8 mouse cellular contexts compared by ENCODE assay signal in genomic region chr13:112001155-112002025, GRCm38 (mm10).
DNase-seq lines count a peak whose midpoint lies in the region; ATAC-seq lines count a peak whose summit lies in the region.

No protein-coding gene starts in this region.

- 44% methylated on average over 20 of the region's 20 CpGs for WGBS in liver, embryonic 15.5 days (ENCODE audit: insufficient replicate concordance)
- 63% methylated on average over 20 of the region's 20 CpGs for WGBS in liver, embryonic 11.5 days
- 44% methylated on average over 20 of the region's 20 CpGs for WGBS in forebrain, embryonic 13.5 days
- WGBS in hindbrain, embryonic 12.5 days = 45% methylated on average over 20 of the region's 20 CpGs
- 40% methylated on average over 20 of the region's 20 CpGs for WGBS in lung, embryonic 16.5 days

- no peak overlapping the region for H3K27ac ChIP-seq in liver, embryonic 15.5 days (replicated peaks)
- H3K27ac ChIP-seq in liver, embryonic 11.5 days (ENCODE audit: low read depth, low read length) = no peak overlapping the region
- H3K27ac ChIP-seq in forebrain, embryonic 13.5 days = peak overlapping the region; percentile 12; the same call in 1 of the 2 replicates
- no peak overlapping the region for H3K27ac ChIP-seq in hindbrain, embryonic 12.5 days
- peak overlapping the region; percentile 81 for H3K27ac ChIP-seq in lung, embryonic 16.5 days (ENCODE audit: low read length)

- H3K4me3 ChIP-seq in liver, embryonic 15.5 days (replicated peaks) = no peak overlapping the region
- no peak overlapping the region for H3K4me3 ChIP-seq in liver, embryonic 11.5 days (ENCODE audit: low read depth, low read length)
- no peak overlapping the region for H3K4me3 ChIP-seq in forebrain, embryonic 13.5 days
- no peak overlapping the region for H3K4me3 ChIP-seq in hindbrain, embryonic 12.5 days
- no peak overlapping the region for H3K4me3 ChIP-seq in lung, embryonic 16.5 days (ENCODE audit: low read length)

- no peak overlapping the region for H3K9ac ChIP-seq in liver, embryonic 15.5 days
- H3K9ac ChIP-seq in liver, embryonic 11.5 days (ENCODE audit: low read depth, low read length) = no peak overlapping the region
- H3K9ac ChIP-seq in forebrain, embryonic 13.5 days = no peak overlapping the region
- no peak overlapping the region for H3K9ac ChIP-seq in hindbrain, embryonic 12.5 days
- no peak overlapping the region for H3K9ac ChIP-seq in lung, embryonic 16.5 days (ENCODE audit: low read length)

- no peaks in the 10 kb centered on the region for H3K36me3 ChIP-seq in liver, embryonic 15.5 days (replicated peaks)
- H3K36me3 ChIP-seq in liver, embryonic 11.5 days (ENCODE audit: control insufficient read depth, insufficient read depth, low read length) = no peaks in the 10 kb centered on the region
- no peaks in the 10 kb centered on the region for H3K36me3 ChIP-seq in forebrain, embryonic 13.5 days (ENCODE audit: poor library complexity, severe bottlenecking)
- no peaks in the 10 kb centered on the region for H3K36me3 ChIP-seq in hindbrain, embryonic 12.5 days
- H3K36me3 ChIP-seq in lung, embryonic 16.5 days (ENCODE audit: control insufficient read depth, insufficient read depth, low read length) = no peaks in the 10 kb centered on the region

- no peak for DNase-seq in liver, embryonic 11.5 days (ENCODE audit: low spot score)
- no peak for DNase-seq in yolk sac, embryonic 10.5 days (ENCODE audit: low spot score)
- DNase-seq in urinary bladder, postnatal 10 days (ENCODE audit: low spot score) = no peak

- peak overlapping the region; percentile 11; the same call in 1 of the 2 replicates for H3K4me2 ChIP-seq in liver, embryonic 15.5 days
- no peak overlapping the region for H3K4me2 ChIP-seq in liver, embryonic 11.5 days
- H3K4me2 ChIP-seq in forebrain, embryonic 13.5 days = no peak overlapping the region
- H3K4me2 ChIP-seq in hindbrain, embryonic 12.5 days (replicated peaks) = no peak overlapping the region
- no peak overlapping the region for H3K4me2 ChIP-seq in lung, embryonic 16.5 days (ENCODE audit: low read depth, low read length)

- peaks cover 66% of the 10 kb centered on the region for H3K27me3 ChIP-seq in liver, embryonic 15.5 days
- no peaks in the 10 kb centered on the region for H3K27me3 ChIP-seq in liver, embryonic 11.5 days (replicated peaks; ENCODE audit: control insufficient read depth, insufficient read depth, low read length)
- H3K27me3 ChIP-seq in forebrain, embryonic 13.5 days = no peaks in the 10 kb centered on the region
- no peaks in the 10 kb centered on the region for H3K27me3 ChIP-seq in hindbrain, embryonic 12.5 days
- H3K27me3 ChIP-seq in lung, embryonic 16.5 days (ENCODE audit: control insufficient read depth, insufficient read depth, low read depth, low read length) = no peaks in the 10 kb centered on the region

- H3K4me1 ChIP-seq in liver, embryonic 15.5 days (replicated peaks) = peaks cover 27% of the 10 kb centered on the region
- peaks cover 15% of the 10 kb centered on the region for H3K4me1 ChIP-seq in liver, embryonic 11.5 days (replicated peaks; ENCODE audit: control insufficient read depth, insufficient read depth, low read length)
- peaks cover 22% of the 10 kb centered on the region for H3K4me1 ChIP-seq in forebrain, embryonic 13.5 days
- H3K4me1 ChIP-seq in hindbrain, embryonic 12.5 days = peaks cover 23% of the 10 kb centered on the region
- H3K4me1 ChIP-seq in lung, embryonic 16.5 days (replicated peaks; ENCODE audit: control insufficient read depth, insufficient read depth, low read length) = peaks cover 54% of the 10 kb centered on the region

- no peaks in the 10 kb centered on the region for H3K9me3 ChIP-seq in liver, embryonic 15.5 days (replicated peaks)
- H3K9me3 ChIP-seq in liver, embryonic 11.5 days (ENCODE audit: control insufficient read depth, low read length) = no peaks in the 10 kb centered on the region
- H3K9me3 ChIP-seq in forebrain, embryonic 13.5 days (replicated peaks) = no peaks in the 10 kb centered on the region
- no peaks in the 10 kb centered on the region for H3K9me3 ChIP-seq in hindbrain, embryonic 12.5 days (replicated peaks)
- H3K9me3 ChIP-seq in lung, embryonic 16.5 days (ENCODE audit: control insufficient read depth, low read length) = no peaks in the 10 kb centered on the region

- ATAC-seq in liver, embryonic 15.5 days (ENCODE audit: insufficient read depth) = no peak
- no peak for ATAC-seq in liver, embryonic 11.5 days (replicated peaks; ENCODE audit: low FRiP score)
- peak; percentile 70 for ATAC-seq in forebrain, embryonic 13.5 days
- peak; percentile 65 for ATAC-seq in hindbrain, embryonic 12.5 days (ENCODE audit: low FRiP score)
- no peak for ATAC-seq in lung, embryonic 16.5 days (ENCODE audit: low read depth)
- peak; percentile 67 for ATAC-seq in neutrophil, adult 5-6 weeks (ENCODE audit: extremely low read depth, insufficient number of reproducible peaks, low FRiP score, poor library complexity, severe bottlenecking)

Comparison
In these comparisons a context has a peak if more than half of its experiments do, and no peak if none do; other contexts are left out.
1. ATAC-seq: peak in forebrain, embryonic 13.5 days (single experiment), hindbrain, embryonic 12.5 days (single experiment) and neutrophil, adult 5-6 weeks (single experiment); none in liver, embryonic 15.5 days (single experiment), liver, embryonic 11.5 days (single experiment) and lung, embryonic 16.5 days (single experiment).
2. H3K27ac ChIP-seq: peak in forebrain, embryonic 13.5 days (single experiment) and lung, embryonic 16.5 days (single experiment); none in liver, embryonic 15.5 days (single experiment), liver, embryonic 11.5 days (single experiment) and hindbrain, embryonic 12.5 days (single experiment).